Mouse (Mus musculus): ENCODE measurements around the gene March8. TPM values are rescaled to one million over a fixed set of nuclear protein-coding genes. Genes with fewer than 3 reads are reported as not detected.
A peak's percentile ranks its signal among the peaks of the same experiment; 100 is the strongest.

The March8 gene
- polyA plus RNA-seq, 1 experiment: 112 TPM

- Histone ChIP-seq H3K27me3 (replicated peaks; ENCODE audit: control insufficient read depth, insufficient read depth, low read length) (no peaks in the 10 kb centered on the region), H3K27ac (ENCODE audit: insufficient read depth, low read depth, low read length) (no peak overlapping the region), H3K36me3 (ENCODE audit: control insufficient read depth, insufficient read depth, low read length) (no peaks in the 10 kb centered on the region), H3K4me1 (ENCODE audit: control insufficient read depth, insufficient read depth, low read length) (peaks cover 11% of the 10 kb centered on the region; the same call in 1 of the 2 replicates), H3K4me3 (ENCODE audit: insufficient read depth, low read depth, low read length) (no peak overlapping the region)
- WGBS: 41% methylated on average over 4 of the region's 4 CpGs
- TF ChIP-seq CTCF (conservative IDR thresholded peaks at IDR 0.05; ENCODE audit: insufficient read depth, insufficient read length, low read depth, low read length): no peak
- TF ChIP-seq POLR2A (IDR thresholded peaks at IDR 0.05; ENCODE audit: low read depth, low read length): no peak
- DNase-seq: peak; percentile 22
Observed at GRCm38 (mm10) chr6:116356948-116357325, 19.1 kb downstream of the March8 start.

- no peaks in the 10 kb centered on the region for H3K27me3 ChIP-seq (replicated peaks; ENCODE audit: control insufficient read depth, insufficient read depth, low read length)
- no peaks in the 10 kb centered on the region for H3K36me3 ChIP-seq (ENCODE audit: control insufficient read depth, insufficient read depth, low read length)
- no peak for DNase-seq
- H3K4me1 ChIP-seq (ENCODE audit: control insufficient read depth, insufficient read depth, low read length): peaks cover 12% of the 10 kb centered on the region; the same call in 1 of the 2 replicates
- TF ChIP-seq CTCF (conservative IDR thresholded peaks at IDR 0.05; ENCODE audit: insufficient read depth, insufficient read length, low read depth, low read length): no peak
- TF ChIP-seq POLR2A (IDR thresholded peaks at IDR 0.05; ENCODE audit: low read depth, low read length): no peak
- 72% methylated on average over 8 of the region's 8 CpGs for WGBS
- no peak overlapping the region for H3K4me3 ChIP-seq (ENCODE audit: insufficient read depth, low read depth, low read length)
- H3K27ac ChIP-seq (ENCODE audit: insufficient read depth, low read depth, low read length): no peak overlapping the region
Observed at GRCm38 (mm10) chr6:116358056-116358455, 20.2 kb downstream of the March8 start.

GRCm38 (mm10) chr6:116359256-116359655, 21.4 kb downstream of the March8 start:
- 75% methylated on average over 3 of the region's 3 CpGs for WGBS

GRCm38 (mm10) chr6:116361463-116361862, 23.6 kb downstream of the March8 start:
- H3K36me3 ChIP-seq (ENCODE audit: control insufficient read depth, insufficient read depth, low read length): no peaks in the 10 kb centered on the region
- TF ChIP-seq CTCF (conservative IDR thresholded peaks at IDR 0.05; ENCODE audit: insufficient read depth, insufficient read length, low read depth, low read length): no peak
- TF ChIP-seq POLR2A (IDR thresholded peaks at IDR 0.05; ENCODE audit: low read depth, low read length): no peak
- no peak overlapping the region for H3K27ac ChIP-seq (ENCODE audit: insufficient read depth, low read depth, low read length)
- no peak overlapping the region for H3K4me3 ChIP-seq (ENCODE audit: insufficient read depth, low read depth, low read length)
- no peaks in the 10 kb centered on the region for H3K27me3 ChIP-seq (replicated peaks; ENCODE audit: control insufficient read depth, insufficient read depth, low read length)
- 84% methylated on average over 3 of the region's 3 CpGs for WGBS
- H3K4me1 ChIP-seq (ENCODE audit: control insufficient read depth, insufficient read depth, low read length): peaks cover 12% of the 10 kb centered on the region; the same call in 1 of the 2 replicates
- no peak for DNase-seq

More at GRCm38 (mm10) chr6:116359256-116359655, 21.4 kb downstream of the March8 start:
- DNase-seq: no peak
- H3K4me3 ChIP-seq (ENCODE audit: insufficient read depth, low read depth, low read length): no peak overlapping the region
- TF ChIP-seq POLR2A (IDR thresholded peaks at IDR 0.05; ENCODE audit: low read depth, low read length) (no peak), CTCF (conservative IDR thresholded peaks at IDR 0.05; ENCODE audit: insufficient read depth, insufficient read length, low read depth, low read length) (no peak)
- H3K27me3 ChIP-seq (replicated peaks; ENCODE audit: control insufficient read depth, insufficient read depth, low read length): no peaks in the 10 kb centered on the region
- no peaks in the 10 kb centered on the region for H3K36me3 ChIP-seq (ENCODE audit: control insufficient read depth, insufficient read depth, low read length)
- no peak overlapping the region for H3K27ac ChIP-seq (ENCODE audit: insufficient read depth, low read depth, low read length)
- H3K4me1 ChIP-seq (ENCODE audit: control insufficient read depth, insufficient read depth, low read length): peaks cover 12% of the 10 kb centered on the region; the same call in 1 of the 2 replicates

- WGBS: 82% methylated on average over 4 of the region's 4 CpGs
- TF ChIP-seq CTCF (conservative IDR thresholded peaks at IDR 0.05; ENCODE audit: insufficient read depth, insufficient read length, low read depth, low read length): no peak
- no peak for TF ChIP-seq POLR2A (IDR thresholded peaks at IDR 0.05; ENCODE audit: low read depth, low read length)
- DNase-seq: no peak
- H3K4me3 ChIP-seq (ENCODE audit: insufficient read depth, low read depth, low read length): no peak overlapping the region
- H3K4me1 ChIP-seq (ENCODE audit: control insufficient read depth, insufficient read depth, low read length): peaks cover 12% of the 10 kb centered on the region; the same call in 1 of the 2 replicates
- no peaks in the 10 kb centered on the region for H3K36me3 ChIP-seq (ENCODE audit: control insufficient read depth, insufficient read depth, low read length)
- no peaks in the 10 kb centered on the region for H3K27me3 ChIP-seq (replicated peaks; ENCODE audit: control insufficient read depth, insufficient read depth, low read length)
- no peak overlapping the region for H3K27ac ChIP-seq (ENCODE audit: insufficient read depth, low read depth, low read length)
Observed at GRCm38 (mm10) chr6:116361993-116362392, 24.2 kb downstream of the March8 start.

- Histone ChIP-seq H3K4me1 (ENCODE audit: control insufficient read depth, insufficient read depth, low read length) (peaks cover 5% of the 10 kb centered on the region; the same call in 1 of the 2 replicates), H3K27me3 (replicated peaks; ENCODE audit: control insufficient read depth, insufficient read depth, low read length) (no peaks in the 10 kb centered on the region), H3K36me3 (ENCODE audit: control insufficient read depth, insufficient read depth, low read length) (no peaks in the 10 kb centered on the region), H3K27ac (ENCODE audit: insufficient read depth, low read depth, low read length) (no peak overlapping the region), H3K4me3 (ENCODE audit: insufficient read depth, low read depth, low read length) (no peak overlapping the region)
- whole genome bisulfite sequencing: 85% methylated on average over 11 of the region's 11 CpGs
- DNase-seq: no peak
- TF ChIP-seq POLR2A (IDR thresholded peaks at IDR 0.05; ENCODE audit: low read depth, low read length) (no peak), CTCF (conservative IDR thresholded peaks at IDR 0.05; ENCODE audit: insufficient read depth, insufficient read length, low read depth, low read length) (no peak)
Observed at GRCm38 (mm10) chr6:116367971-116368370, 30.1 kb downstream of the March8 start.

GRCm38 (mm10) chr6:116369811-116370210, 32.0 kb downstream of the March8 start:
- H3K27me3 ChIP-seq (replicated peaks; ENCODE audit: control insufficient read depth, insufficient read depth, low read length): no peaks in the 10 kb centered on the region
- no peak overlapping the region for H3K4me3 ChIP-seq (ENCODE audit: insufficient read depth, low read depth, low read length)
- H3K27ac ChIP-seq (ENCODE audit: insufficient read depth, low read depth, low read length): no peak overlapping the region
- no peak for TF ChIP-seq CTCF (conservative IDR thresholded peaks at IDR 0.05; ENCODE audit: insufficient read depth, insufficient read length, low read depth, low read length)
- TF ChIP-seq POLR2A (IDR thresholded peaks at IDR 0.05; ENCODE audit: low read depth, low read length): no peak
- WGBS: 100% methylated on average over 1 of the region's 1 CpGs
- H3K36me3 ChIP-seq (ENCODE audit: control insufficient read depth, insufficient read depth, low read length): no peaks in the 10 kb centered on the region
- no peak for DNase-seq
- H3K4me1 ChIP-seq (ENCODE audit: control insufficient read depth, insufficient read depth, low read length): peaks cover 5% of the 10 kb centered on the region; the same call in 1 of the 2 replicates
